Mouse (Mus musculus): ENCODE data around the gene Rcsd1. TPM values are rescaled to one million over a fixed set of nuclear protein-coding genes. Genes with fewer than 3 reads are reported as not detected.

Rcsd1 gene
- polyA plus RNA-seq, 1 experiment: 4.6 TPM

- H3K4me3 ChIP-seq (replicated peaks; ENCODE audit: insufficient read depth, low read depth, low read length): no peak overlapping the region
- DNase-seq: no peak
- no peak overlapping the region for H3K27ac ChIP-seq (ENCODE audit: insufficient read depth, low read length)
- WGBS: 65% methylated on average over 5 of the region's 5 CpGs
- no peaks in the 10 kb centered on the region; the same call in 1 of the 2 replicates for H3K27me3 ChIP-seq (ENCODE audit: control insufficient read depth, insufficient read depth, low read length)
- no peaks in the 10 kb centered on the region for H3K4me1 ChIP-seq (ENCODE audit: control insufficient read depth, insufficient read depth, low read length)
- TF ChIP-seq POLR2A (IDR thresholded peaks at IDR 0.05; ENCODE audit: borderline replicate concordance, insufficient read depth, low read length): no peak
- TF ChIP-seq CTCF (IDR thresholded peaks at IDR 0.05; ENCODE audit: borderline replicate concordance, insufficient read depth, low read depth, low read length): no peak
Measured at GRCm38 (mm10) chr1:165713798-165714197, 4.2 kb upstream of the Rcsd1 start.

DNA sequence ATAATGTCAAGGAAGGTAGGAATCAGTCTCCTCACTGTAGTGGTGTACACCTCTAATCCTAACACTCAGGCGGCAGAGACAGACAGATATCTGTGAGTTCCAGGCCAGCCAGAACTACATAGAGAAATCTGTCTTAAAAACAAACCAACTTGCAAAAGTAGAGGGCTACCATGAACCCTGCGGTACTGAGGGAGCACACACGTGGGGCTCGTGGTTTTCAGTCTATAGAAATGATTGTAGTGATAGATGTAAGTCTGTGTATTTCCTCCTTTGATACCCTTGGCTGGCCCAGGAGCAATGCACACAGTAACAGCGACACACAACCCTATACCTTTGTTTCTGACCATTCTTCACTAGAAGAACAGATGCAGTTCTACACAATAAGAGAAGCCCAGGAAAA lies 2.4 kb upstream of the Rcsd1 start:
- WGBS: 91% methylated on average over 5 of the region's 5 CpGs
- DNase-seq: no peak
- no peaks in the 10 kb centered on the region for H3K4me1 ChIP-seq (ENCODE audit: control insufficient read depth, insufficient read depth, low read length)
- TF ChIP-seq CTCF (IDR thresholded peaks at IDR 0.05; ENCODE audit: borderline replicate concordance, insufficient read depth, low read depth, low read length): no peak
- H3K27ac ChIP-seq (ENCODE audit: insufficient read depth, low read length): no peak overlapping the region
- H3K4me3 ChIP-seq (replicated peaks; ENCODE audit: insufficient read depth, low read depth, low read length): no peak overlapping the region
- no peaks in the 10 kb centered on the region; the same call in 1 of the 2 replicates for H3K27me3 ChIP-seq (ENCODE audit: control insufficient read depth, insufficient read depth, low read length)

GRCm38 (mm10) chr1:165708686-165709380 lies 724 bp downstream of the Rcsd1 start:
- no peak overlapping the region for H3K27ac ChIP-seq (ENCODE audit: insufficient read depth, low read length)
- H3K4me1 ChIP-seq (ENCODE audit: control insufficient read depth, insufficient read depth, low read length): no peaks in the 10 kb centered on the region
- 49% methylated on average over 9 of the region's 9 CpGs for WGBS
- no peak for DNase-seq
- H3K4me3 ChIP-seq (replicated peaks; ENCODE audit: insufficient read depth, low read depth, low read length): no peak overlapping the region
- H3K27me3 ChIP-seq (ENCODE audit: control insufficient read depth, insufficient read depth, low read length): no peaks in the 10 kb centered on the region
- TF ChIP-seq POLR2A (IDR thresholded peaks at IDR 0.05; ENCODE audit: borderline replicate concordance, insufficient read depth, low read length) (no peak), CTCF (IDR thresholded peaks at IDR 0.05; ENCODE audit: borderline replicate concordance, insufficient read depth, low read depth, low read length) (no peak)

DNA sequence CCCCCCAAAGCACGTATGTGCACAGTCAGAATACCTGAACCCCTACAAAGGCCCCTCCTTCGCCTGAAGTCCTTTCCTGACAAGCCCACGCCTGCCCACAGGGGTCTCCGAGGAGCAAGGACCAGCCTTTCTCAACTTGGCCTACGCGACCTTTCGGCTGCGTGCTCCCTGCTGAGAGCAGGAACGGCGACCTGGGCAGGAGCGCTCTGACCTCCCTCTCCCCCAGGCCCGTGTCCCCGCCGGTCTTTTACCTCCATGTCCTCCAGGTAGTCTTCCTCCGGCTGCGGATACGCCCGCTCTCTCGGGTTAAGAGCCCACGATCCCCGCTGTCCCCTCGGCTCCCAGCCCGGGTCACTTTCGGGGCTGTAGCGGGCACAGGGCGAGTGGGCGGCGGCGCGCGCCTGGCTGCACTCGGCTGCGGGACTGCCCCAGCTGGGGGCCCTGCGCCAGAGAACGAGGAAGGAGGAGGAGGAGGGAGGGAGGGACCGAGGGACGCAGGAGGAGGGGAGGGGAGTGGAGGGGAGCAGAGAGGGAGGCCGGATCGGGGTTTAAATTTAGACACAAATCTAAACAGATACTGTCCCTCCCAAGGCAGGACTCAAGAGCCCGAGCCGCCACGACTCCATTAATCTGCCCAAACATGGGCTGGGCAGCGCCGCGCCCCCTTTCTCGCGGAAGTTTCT lies 1.8 kb downstream of the Rcsd1 start:
- peak in 1 of 2 experiments; percentile 27 for DNase-seq
- Histone ChIP-seq H3K4me3 (replicated peaks; ENCODE audit: insufficient read depth, low read depth, low read length) (peak overlapping the region; percentile 49), H3K4me1 (ENCODE audit: control insufficient read depth, insufficient read depth, low read length) (no peaks in the 10 kb centered on the region; the same call in 1 of the 2 replicates), H3K27me3 (ENCODE audit: control insufficient read depth, insufficient read depth, low read length) (no peaks in the 10 kb centered on the region), H3K27ac (ENCODE audit: insufficient read depth, low read length) (no peak overlapping the region)
- 2% methylated on average over 47 of the region's 47 CpGs for WGBS
- no peak for TF ChIP-seq POLR2A (IDR thresholded peaks at IDR 0.05; ENCODE audit: borderline replicate concordance, insufficient read depth, low read length)
- TF ChIP-seq CTCF (IDR thresholded peaks at IDR 0.05; ENCODE audit: borderline replicate concordance, insufficient read depth, low read depth, low read length): no peak

DNA sequence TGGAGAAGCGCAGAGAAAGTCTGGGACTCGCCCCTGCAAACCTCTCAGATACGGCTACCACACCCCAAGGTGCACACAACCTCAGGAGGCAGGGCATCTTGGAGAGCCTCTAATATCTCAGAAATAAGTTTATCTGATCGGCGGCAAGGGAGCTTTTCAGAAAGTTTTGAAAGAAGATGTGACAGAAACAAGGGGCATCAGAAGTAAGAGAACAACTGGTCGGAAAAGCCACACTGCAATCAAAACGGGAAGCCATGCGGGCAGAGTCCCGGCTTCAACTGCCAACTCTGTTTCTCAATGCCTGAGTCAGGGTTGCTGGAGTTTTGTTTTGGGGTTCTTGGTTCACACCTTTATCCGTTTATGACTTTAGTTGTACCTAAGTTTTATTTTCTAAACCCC lies 2.3 kb downstream of the Rcsd1 start:
- Histone ChIP-seq H3K4me1 (ENCODE audit: control insufficient read depth, insufficient read depth, low read length) (no peaks in the 10 kb centered on the region; the same call in 1 of the 2 replicates), H3K27ac (ENCODE audit: insufficient read depth, low read length) (no peak overlapping the region), H3K4me3 (replicated peaks; ENCODE audit: insufficient read depth, low read depth, low read length) (no peak overlapping the region), H3K27me3 (ENCODE audit: control insufficient read depth, insufficient read depth, low read length) (no peaks in the 10 kb centered on the region)
- 63% methylated on average over 10 of the region's 10 CpGs for WGBS
- no peak for TF ChIP-seq POLR2A (IDR thresholded peaks at IDR 0.05; ENCODE audit: borderline replicate concordance, insufficient read depth, low read length)
- TF ChIP-seq CTCF (IDR thresholded peaks at IDR 0.05; ENCODE audit: borderline replicate concordance, insufficient read depth, low read depth, low read length): no peak
- no peak for DNase-seq

- Histone ChIP-seq H3K27me3 (ENCODE audit: control insufficient read depth, insufficient read depth, low read length) (no peaks in the 10 kb centered on the region), H3K4me1 (ENCODE audit: control insufficient read depth, insufficient read depth, low read length) (no peaks in the 10 kb centered on the region; the same call in 1 of the 2 replicates), H3K27ac (ENCODE audit: insufficient read depth, low read length) (no peak overlapping the region), H3K4me3 (replicated peaks; ENCODE audit: insufficient read depth, low read depth, low read length) (no peak overlapping the region)
- WGBS: 82% methylated on average over 4 of the region's 4 CpGs
- no peak for TF ChIP-seq POLR2A (IDR thresholded peaks at IDR 0.05; ENCODE audit: borderline replicate concordance, insufficient read depth, low read length)
- no peak for TF ChIP-seq CTCF (IDR thresholded peaks at IDR 0.05; ENCODE audit: borderline replicate concordance, insufficient read depth, low read depth, low read length)
- DNase-seq: no peak
Measured at GRCm38 (mm10) chr1:165706492-165706891, 3.1 kb downstream of the Rcsd1 start.

- Histone ChIP-seq H3K4me3 (replicated peaks; ENCODE audit: insufficient read depth, low read depth, low read length) (no peak overlapping the region), H3K27me3 (ENCODE audit: control insufficient read depth, insufficient read depth, low read length) (no peaks in the 10 kb centered on the region), H3K27ac (ENCODE audit: insufficient read depth, low read length) (no peak overlapping the region), H3K4me1 (ENCODE audit: control insufficient read depth, insufficient read depth, low read length) (no peaks in the 10 kb centered on the region; the same call in 1 of the 2 replicates)
- WGBS: 91% methylated on average over 7 of the region's 7 CpGs
- DNase-seq: no peak
- TF ChIP-seq CTCF (IDR thresholded peaks at IDR 0.05; ENCODE audit: borderline replicate concordance, insufficient read depth, low read depth, low read length): no peak
- TF ChIP-seq POLR2A (IDR thresholded peaks at IDR 0.05; ENCODE audit: borderline replicate concordance, insufficient read depth, low read length): no peak
Measured at GRCm38 (mm10) chr1:165705868-165706348, 3.6 kb downstream of the Rcsd1 start.

DNA sequence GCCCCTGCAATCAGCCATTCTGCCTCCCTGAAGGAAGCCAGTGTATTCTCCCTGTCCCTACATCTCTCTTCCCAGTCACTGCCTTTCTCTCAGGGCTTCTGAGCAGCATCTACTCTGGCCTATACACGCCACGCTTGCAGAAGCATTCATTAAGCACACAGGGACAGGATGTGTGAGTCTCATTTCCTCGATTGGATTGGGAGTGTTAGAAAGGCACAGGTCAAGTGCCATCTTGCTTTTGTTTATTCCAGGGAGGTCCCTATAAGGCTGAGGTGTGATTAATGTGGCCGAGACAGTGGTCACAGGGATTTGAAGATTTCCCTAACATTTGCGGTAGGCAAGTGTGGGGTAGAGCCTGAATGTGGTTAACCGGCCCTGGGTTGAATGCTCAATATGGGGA lies 4.2 kb downstream of the Rcsd1 start:
- WGBS: 89% methylated on average over 6 of the region's 6 CpGs
- DNase-seq: no peak
- no peaks in the 10 kb centered on the region for H3K27me3 ChIP-seq (ENCODE audit: control insufficient read depth, insufficient read depth, low read length)

More for the DNA sequence above, 4.2 kb downstream of the Rcsd1 start:
- no peak overlapping the region for H3K27ac ChIP-seq (ENCODE audit: insufficient read depth, low read length)
- TF ChIP-seq POLR2A (IDR thresholded peaks at IDR 0.05; ENCODE audit: borderline replicate concordance, insufficient read depth, low read length): no peak
- TF ChIP-seq CTCF (IDR thresholded peaks at IDR 0.05; ENCODE audit: borderline replicate concordance, insufficient read depth, low read depth, low read length): no peak
- H3K4me3 ChIP-seq (replicated peaks; ENCODE audit: insufficient read depth, low read depth, low read length): no peak overlapping the region
- no peaks in the 10 kb centered on the region; the same call in 1 of the 2 replicates for H3K4me1 ChIP-seq (ENCODE audit: control insufficient read depth, insufficient read depth, low read length)

Measured in cerebellum, adult 2 months (tissue).